Comparison of ENCODE assay signal across 1 mouse cellular context in genomic region chr1:82808564-82808963, GRCm38 (mm10).
TF ChIP-seq lines count a peak whose summit lies in the region.

No protein-coding gene starts in this region.

TF ChIP-seq in C2C12, 6 proteins besides CTCF, POLR2A, EP300 and RAD21:
- TF ChIP-seq MAX (IDR thresholded peaks at IDR 0.05) (peak; percentile 69), USF1 (IDR thresholded peaks at IDR 0.05; ENCODE audit: low read depth) (no peak), MYOD1 (IDR thresholded peaks at IDR 0.05; ENCODE audit: control insufficient read depth, insufficient read length, low read depth) (no peak), FOSL1 (IDR thresholded peaks at IDR 0.05; ENCODE audit: insufficient read depth, low read length, poor library complexity, severe bottlenecking) (peak; percentile 56), MYOG (IDR thresholded peaks at IDR 0.05; ENCODE audit: control insufficient read depth, extremely low read depth, insufficient read length) (no peak), CEBPB (IDR thresholded peaks at IDR 0.05; ENCODE audit: low read depth) (no peak)
TF ChIP-seq in C2C12: peak in this region for 2.
